9 mouse cellular contexts compared by ENCODE assay signal in genomic region chr11:21569456-21570108, GRCm38 (mm10). TPM values are rescaled to one million over a fixed set of nuclear protein-coding genes. Genes with fewer than 3 reads are reported as not detected.
DNase-seq lines count a peak whose midpoint lies in the region; ATAC-seq lines count a peak whose summit lies in the region.
"Had no signal": no experiment of that assay in that cellular context is flagged by ENCODE, and none has a peak within 500 bp of the region (broad histone marks: within the 10 kb centered on the region; RNA-seq: fewer than 3 reads in every experiment).

No protein-coding gene starts in this region.

- H3K9me3 ChIP-seq in hindbrain, embryonic 12.5 days (replicated peaks) = no peaks in the 10 kb centered on the region
- no peaks in the 10 kb centered on the region for H3K9me3 ChIP-seq in hindbrain, embryonic 11.5 days (ENCODE audit: control insufficient read depth, low read length)
- H3K9me3 ChIP-seq in forebrain, embryonic 14.5 days (replicated peaks; ENCODE audit: control insufficient read depth, low read length) = no peaks in the 10 kb centered on the region
- no peaks in the 10 kb centered on the region for H3K9me3 ChIP-seq in intestine, embryonic 16.5 days (ENCODE audit: control insufficient read depth, low read length)
- H3K9me3 ChIP-seq in limb, embryonic 13.5 days = no peaks in the 10 kb centered on the region
- H3K9me3 ChIP-seq: limb, embryonic 15.5 days had no signal

- H3K4me3 ChIP-seq in hindbrain, embryonic 12.5 days = no peak overlapping the region
- H3K4me3 ChIP-seq in hindbrain, embryonic 11.5 days (ENCODE audit: low read depth, low read length) = no peak overlapping the region
- H3K4me3 ChIP-seq in forebrain, embryonic 14.5 days (ENCODE audit: low read depth, low read length) = no peak overlapping the region
- H3K4me3 ChIP-seq in intestine, embryonic 16.5 days (ENCODE audit: low read length) = no peak overlapping the region
- H3K4me3 ChIP-seq in limb, embryonic 13.5 days = no peak overlapping the region
- H3K4me3 ChIP-seq: limb, embryonic 15.5 days had no signal

- no peak overlapping the region for H3K9ac ChIP-seq in hindbrain, embryonic 12.5 days
- no peak overlapping the region for H3K9ac ChIP-seq in hindbrain, embryonic 11.5 days (ENCODE audit: low read depth, low read length)
- no peak overlapping the region; the same call in 1 of the 2 replicates for H3K9ac ChIP-seq in forebrain, embryonic 14.5 days (ENCODE audit: low read length)
- peak overlapping the region; percentile 33; the same call in 1 of the 2 replicates for H3K9ac ChIP-seq in intestine, embryonic 16.5 days (ENCODE audit: low read depth, low read length)
- H3K9ac ChIP-seq in limb, embryonic 13.5 days = peak overlapping the region; percentile 51; the same call in 1 of the 2 replicates
- H3K9ac ChIP-seq: limb, embryonic 15.5 days had no signal

- H3K4me1 ChIP-seq in hindbrain, embryonic 12.5 days = peaks cover 23% of the 10 kb centered on the region
- no peaks in the 10 kb centered on the region for H3K4me1 ChIP-seq in hindbrain, embryonic 11.5 days (replicated peaks; ENCODE audit: control insufficient read depth, insufficient read depth, low read length)
- peaks cover 18% of the 10 kb centered on the region for H3K4me1 ChIP-seq in forebrain, embryonic 14.5 days (ENCODE audit: control insufficient read depth, insufficient read depth, low read length)
- peaks cover 19% of the 10 kb centered on the region for H3K4me1 ChIP-seq in intestine, embryonic 16.5 days (ENCODE audit: control insufficient read depth, insufficient read depth, low read length)
- peaks cover 35% of the 10 kb centered on the region for H3K4me1 ChIP-seq in limb, embryonic 13.5 days

- H3K36me3 ChIP-seq in hindbrain, embryonic 12.5 days = peaks cover 15% of the 10 kb centered on the region
- no peaks in the 10 kb centered on the region for H3K36me3 ChIP-seq in hindbrain, embryonic 11.5 days (ENCODE audit: control insufficient read depth, insufficient read depth, low read length)
- H3K36me3 ChIP-seq in forebrain, embryonic 14.5 days (ENCODE audit: control insufficient read depth, insufficient read depth, low read length) = peaks cover 23% of the 10 kb centered on the region
- peaks cover 3% of the 10 kb centered on the region; the same call in 1 of the 2 replicates for H3K36me3 ChIP-seq in intestine, embryonic 16.5 days (ENCODE audit: control insufficient read depth, insufficient read depth, low read length)
- peaks cover 14% of the 10 kb centered on the region for H3K36me3 ChIP-seq in limb, embryonic 13.5 days

- no peak for ATAC-seq in hindbrain, embryonic 12.5 days (ENCODE audit: low FRiP score)
- no peak for ATAC-seq in hindbrain, embryonic 11.5 days (ENCODE audit: low FRiP score)
- ATAC-seq in forebrain, embryonic 14.5 days = no peak
- ATAC-seq in intestine, embryonic 16.5 days = no peak
- ATAC-seq in limb, embryonic 13.5 days (ENCODE audit: low FRiP score, low read depth) = no peak
- ATAC-seq in erythroblast, adult 5-6 weeks (replicated peaks; ENCODE audit: low FRiP score, poor library complexity, severe bottlenecking) = no peak

- H3K27ac ChIP-seq in hindbrain, embryonic 12.5 days = 0 out of 2 replicates have a peak overlapping the region, but pooled peaks have one; percentile 7
- H3K27ac ChIP-seq in hindbrain, embryonic 11.5 days (ENCODE audit: low read depth, low read length) = no peak overlapping the region
- no peak overlapping the region for H3K27ac ChIP-seq in forebrain, embryonic 14.5 days (ENCODE audit: low read depth, low read length)
- H3K27ac ChIP-seq in intestine, embryonic 16.5 days (ENCODE audit: low read length) = peak overlapping the region; percentile 57; the same call in 1 of the 2 replicates
- no peak overlapping the region for H3K27ac ChIP-seq in limb, embryonic 13.5 days
- H3K27ac ChIP-seq: limb, embryonic 15.5 days had no signal

- no peak for DNase-seq in hindbrain, embryonic 11.5 days (ENCODE audit: low spot score)
- peak; percentile 93 for DNase-seq in adipocyte (ENCODE audit: low spot score)
- peak; percentile 80 for DNase-seq in forebrain, embryonic 14.5 days (ENCODE audit: low spot score)
- peak; percentile 25 for DNase-seq in retina, embryonic 14.5 days (ENCODE audit: low spot score)

- WGBS in hindbrain, embryonic 12.5 days = 54% methylated on average over 3 of the region's 3 CpGs
- WGBS in hindbrain, embryonic 11.5 days = 82% methylated on average over 3 of the region's 3 CpGs
- WGBS in forebrain, embryonic 14.5 days = 27% methylated on average over 3 of the region's 3 CpGs
- 38% methylated on average over 3 of the region's 3 CpGs for WGBS in intestine, embryonic 16.5 days
- 33% methylated on average over 3 of the region's 3 CpGs for WGBS in limb, embryonic 13.5 days

- no peaks in the 10 kb centered on the region for H3K27me3 ChIP-seq in hindbrain, embryonic 12.5 days
- no peaks in the 10 kb centered on the region for H3K27me3 ChIP-seq in hindbrain, embryonic 11.5 days (ENCODE audit: control insufficient read depth, insufficient read depth, low read length)
- no peaks in the 10 kb centered on the region for H3K27me3 ChIP-seq in forebrain, embryonic 14.5 days (replicated peaks; ENCODE audit: control insufficient read depth, insufficient read depth, low read length)
- no peaks in the 10 kb centered on the region for H3K27me3 ChIP-seq in intestine, embryonic 16.5 days (replicated peaks; ENCODE audit: control insufficient read depth, insufficient read depth, low read length)
- no peaks in the 10 kb centered on the region for H3K27me3 ChIP-seq in limb, embryonic 13.5 days
- H3K27me3 ChIP-seq: limb, embryonic 15.5 days had no signal

- peak overlapping the region; percentile 15; the same call in 1 of the 2 replicates for H3K4me2 ChIP-seq in hindbrain, embryonic 12.5 days (replicated peaks)
- H3K4me2 ChIP-seq in hindbrain, embryonic 11.5 days (replicated peaks; ENCODE audit: low read depth, low read length) = no peak overlapping the region
- peak overlapping the region; percentile 68 for H3K4me2 ChIP-seq in forebrain, embryonic 14.5 days (ENCODE audit: low read length)
- peak overlapping the region; percentile 32 for H3K4me2 ChIP-seq in intestine, embryonic 16.5 days (ENCODE audit: low read depth, low read length)
- no peak overlapping the region; the same call in 1 of the 2 replicates for H3K4me2 ChIP-seq in limb, embryonic 13.5 days (replicated peaks)
- H3K4me2 ChIP-seq: limb, embryonic 15.5 days had no signal

RNA-seq across cellular contexts. Expression of gene Wdpcp, which starts 2.5 kb away (rescaled TPM):
- polyA plus RNA-seq in hindbrain, embryonic 12.5 days (2016; fragmentation: Nextera tagmentation; extraction: Ambion mirVana) = 13.5 and 13.7 TPM in 2 replicates
- polyA plus RNA-seq in hindbrain, embryonic 11.5 days (2014; fragmentation: Nextera tagmentation; extraction: Ambion mirVana) = 13.8 and 16.0 TPM in 2 replicates
- polyA plus RNA-seq in forebrain, embryonic 14.5 days (2014; fragmentation: Nextera tagmentation; extraction: Ambion mirVana) = 7.3 and 9.9 TPM in 2 replicates
- polyA plus RNA-seq in intestine, embryonic 16.5 days (2015; fragmentation: Nextera tagmentation; extraction: Ambion mirVana) = 4.4 and 5.7 TPM in 2 replicates
- polyA plus RNA-seq in limb, embryonic 13.5 days (2015; fragmentation: Nextera tagmentation; extraction: Ambion mirVana) = 9.3 and 10.0 TPM in 2 replicates
- 2.5 TPM in 1 of 2 replicates, not detected in the other for total RNA-seq in erythroblast, adult 5-6 weeks (2015; ENCODE audit: low replicate concordance)
- 1.0 and 1.8 TPM in 2 replicates for total RNA-seq in erythroblast, adult 5-6 weeks (2017; ENCODE audit: low replicate concordance)

RNA-seq across cellular contexts. Expression of gene Mdh1, which starts 2.6 kb away (rescaled TPM):
- polyA plus RNA-seq in hindbrain, embryonic 12.5 days (2016; fragmentation: Nextera tagmentation; extraction: Ambion mirVana) = 319 and 351 TPM in 2 replicates
- polyA plus RNA-seq in hindbrain, embryonic 11.5 days (2014; fragmentation: Nextera tagmentation; extraction: Ambion mirVana) = 428 and 430 TPM in 2 replicates
- polyA plus RNA-seq in forebrain, embryonic 14.5 days (2014; fragmentation: Nextera tagmentation; extraction: Ambion mirVana) = 547 and 566 TPM in 2 replicates
- 709 and 759 TPM in 2 replicates for polyA plus RNA-seq in intestine, embryonic 16.5 days (2015; fragmentation: Nextera tagmentation; extraction: Ambion mirVana)
- 366 and 374 TPM in 2 replicates for polyA plus RNA-seq in limb, embryonic 13.5 days (2015; fragmentation: Nextera tagmentation; extraction: Ambion mirVana)
- 46.4 and 69.2 TPM in 2 replicates for total RNA-seq in erythroblast, adult 5-6 weeks (2015; ENCODE audit: low replicate concordance)
- total RNA-seq in erythroblast, adult 5-6 weeks (2017; ENCODE audit: low replicate concordance) = 31.9 and 42.4 TPM in 2 replicates

Comparison
In these comparisons a context has a peak if more than half of its experiments do, and no peak if none do; other contexts are left out.
1. H3K27ac ChIP-seq: peak in hindbrain, embryonic 12.5 days (single experiment) and intestine, embryonic 16.5 days (single experiment); none in hindbrain, embryonic 11.5 days (single experiment), forebrain, embryonic 14.5 days (single experiment) and limb, embryonic 13.5 days (single experiment).
2. H3K4me2 ChIP-seq: peak in hindbrain, embryonic 12.5 days (single experiment), forebrain, embryonic 14.5 days (single experiment) and intestine, embryonic 16.5 days (single experiment); none in hindbrain, embryonic 11.5 days (single experiment) and limb, embryonic 13.5 days (single experiment).
3. H3K9ac ChIP-seq: peak in intestine, embryonic 16.5 days (single experiment) and limb, embryonic 13.5 days (single experiment); none in hindbrain, embryonic 12.5 days (single experiment), hindbrain, embryonic 11.5 days (single experiment) and forebrain, embryonic 14.5 days (single experiment).